Mouse (Mus musculus): ENCODE data around the gene Manf. TPM values are rescaled to one million over a fixed set of nuclear protein-coding genes. Genes with fewer than 3 reads are reported as not detected.

Gene Manf
- total RNA-seq (2023): 100 to 1,000 TPM; 117 to 151 TPM

DNA sequence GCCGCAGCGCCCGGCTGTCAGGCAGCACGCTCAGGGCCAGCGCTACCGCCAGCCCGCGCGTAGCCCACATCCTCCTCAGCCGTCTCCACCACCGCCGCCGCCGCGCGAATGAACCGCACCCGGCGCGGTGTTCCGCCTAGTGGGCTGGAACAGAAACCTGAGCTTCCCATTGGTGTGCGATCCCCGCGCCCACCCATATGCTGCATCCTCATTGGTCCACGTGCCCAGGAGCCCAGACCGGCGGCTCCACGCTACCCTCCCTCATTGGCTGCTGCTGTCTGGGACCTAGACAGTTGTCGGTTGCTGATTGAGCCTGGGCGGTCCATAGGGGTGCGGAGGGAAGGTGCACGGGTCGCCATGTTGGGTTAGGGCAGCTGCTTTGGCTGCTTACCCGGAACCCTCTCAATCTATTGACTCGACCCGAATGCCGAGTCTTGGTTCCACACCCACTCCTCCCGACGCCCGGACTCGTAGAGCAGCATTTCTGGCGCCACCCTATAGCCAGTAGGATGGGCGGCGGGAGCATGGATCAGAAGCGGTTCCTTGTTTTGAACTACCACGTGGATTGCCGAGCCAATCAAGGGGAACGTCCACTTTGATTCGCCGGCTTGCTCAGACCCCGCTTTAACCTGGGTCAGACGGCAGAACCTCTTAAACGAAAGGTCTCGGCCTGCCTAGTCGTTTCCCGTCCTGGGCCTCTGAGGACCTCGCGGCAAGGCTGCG, at the start of gene Manf:
Gene Manf, minus strand, starts transcription at position 151 of the 723 bp plus-strand sequence.

DNA sequence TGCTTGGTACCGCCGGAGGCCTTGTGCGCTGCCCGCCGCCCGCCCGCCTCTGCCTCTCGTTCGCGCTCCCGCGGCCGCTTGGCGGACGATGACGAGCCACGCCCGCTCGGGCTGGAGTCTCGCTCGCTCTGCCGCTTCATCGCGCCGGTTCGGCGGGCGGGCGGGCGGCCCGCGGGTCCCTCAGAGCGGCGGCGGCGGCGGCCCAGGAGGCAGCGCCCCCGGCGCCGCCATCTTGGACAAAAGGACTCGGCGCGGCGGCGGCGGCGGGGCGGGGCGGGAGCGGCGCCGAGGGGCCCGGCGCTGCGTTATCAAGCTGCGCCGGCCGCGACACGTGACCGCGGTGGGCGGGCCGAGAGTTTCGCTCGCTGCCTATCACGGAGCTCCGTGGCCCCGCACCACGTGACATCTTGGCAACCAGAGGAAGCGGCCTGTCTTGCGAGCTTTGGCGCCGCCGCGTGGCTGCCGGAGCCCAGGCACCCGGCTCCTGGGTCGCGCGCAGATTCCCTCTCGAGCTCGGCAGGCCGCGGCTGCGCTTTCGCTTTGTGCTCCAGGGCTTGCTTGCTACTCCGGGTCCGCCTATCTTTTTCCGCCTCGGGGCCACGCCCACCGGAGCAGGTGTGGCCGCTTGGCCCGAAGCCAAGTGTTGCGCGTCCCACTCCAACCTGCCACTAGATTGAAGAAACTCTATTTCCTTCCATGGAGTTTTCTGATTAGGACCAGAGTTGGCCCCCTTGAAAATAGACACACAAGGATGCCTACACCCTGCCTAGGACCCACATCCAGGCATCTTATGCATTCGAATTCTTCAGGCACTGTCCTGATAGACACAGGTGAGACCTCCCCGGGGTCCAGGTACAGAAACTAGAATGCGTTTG, 4.7 kb downstream of the Manf start, which contains the start of gene Rbm15b:
Gene Rbm15b, minus strand, starts transcription at position 601 of the 875 bp plus-strand sequence.

DNA sequence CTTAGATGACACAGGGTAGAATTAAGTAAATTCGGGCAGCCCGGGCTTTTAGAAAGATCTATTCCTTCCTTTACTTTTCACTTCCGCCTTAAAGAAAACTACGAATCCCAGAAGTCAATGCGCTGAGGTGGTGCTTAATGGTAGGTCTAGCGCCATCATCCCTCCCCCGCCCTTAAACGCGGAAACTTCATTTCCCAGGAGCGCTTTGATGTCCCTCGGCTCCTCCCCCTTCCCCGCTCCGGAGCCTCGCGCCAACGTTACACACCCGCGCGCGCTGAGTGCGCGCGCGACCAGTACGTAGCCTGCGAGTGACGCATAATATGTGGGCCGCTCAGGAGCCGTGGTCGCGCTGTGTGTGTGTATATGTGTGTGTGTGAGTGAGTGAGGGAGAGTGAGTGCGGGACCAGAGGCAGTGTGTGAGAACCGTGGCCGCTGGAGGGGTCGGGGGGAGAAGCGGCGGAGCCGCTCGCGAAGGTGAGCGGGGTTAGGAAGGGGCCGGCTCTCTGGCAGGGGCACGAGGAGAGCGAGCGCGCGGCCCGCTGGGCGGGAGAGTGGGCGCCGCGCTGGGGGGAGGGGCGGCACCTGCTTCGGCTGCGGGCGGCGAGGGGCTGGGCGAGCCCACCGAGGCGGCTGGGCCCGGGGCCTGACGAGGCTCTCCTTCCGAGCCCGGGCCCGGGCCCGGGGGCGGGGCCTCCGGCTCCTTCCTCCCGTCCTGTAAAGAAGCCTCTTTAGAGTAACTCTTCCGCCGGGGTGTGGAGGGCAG, 70.0 kb downstream of the Manf start, which contains the start of gene Dcaf1:
Gene Dcaf1, plus strand, starts transcription at position 257 of the 763 bp plus-strand sequence.

DNA sequence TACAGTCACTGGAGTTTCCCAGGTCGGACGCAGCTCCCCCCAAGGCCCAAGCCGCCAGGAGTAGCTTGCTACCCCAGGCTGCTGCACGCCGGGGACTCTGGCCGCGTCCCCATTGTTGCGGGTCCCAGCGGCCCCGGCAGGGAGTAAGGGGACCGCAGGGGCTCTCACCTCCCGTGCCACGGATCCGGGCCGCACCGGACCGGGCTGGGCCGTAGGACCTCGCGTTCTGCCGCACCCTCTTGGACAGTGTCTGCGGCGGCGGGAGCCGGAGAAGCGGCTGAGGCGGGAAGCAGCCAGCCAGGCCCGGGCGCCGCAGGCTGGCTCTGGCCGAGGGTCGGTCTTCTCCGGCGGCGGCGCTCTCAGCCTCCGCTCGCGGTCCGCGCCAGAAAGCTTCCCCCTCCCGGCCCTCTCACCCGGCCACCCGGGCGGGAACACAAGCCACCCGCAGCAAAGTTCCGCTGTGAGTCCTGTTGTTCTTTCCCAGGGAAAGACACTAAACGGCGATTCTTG, 102.9 kb downstream of the Manf start, which contains the start of gene Rad54l2:
Gene Rad54l2, minus strand, starts transcription at position 383 of the 510 bp plus-strand sequence.

Other genes with a start within 250 kb of the Manf start
- not detected for gene Grm2, start 235.9 kb downstream of the Manf start, total RNA-seq (2023)
- gene Tex264, start 206.1 kb downstream of the Manf start, total RNA-seq (2023): 10 to 100 TPM; 35.5 to 35.7 TPM
- gene Rad54l2, start 102.8 kb downstream of the Manf start, total RNA-seq (2023): 10 to 100 TPM; 29.5 to 34.1 TPM
- 10 to 100 TPM; 35.5 to 40.3 TPM for gene Dcaf1, start 70.1 kb downstream of the Manf start, total RNA-seq (2023)
- 10 to 100 TPM; 24.9 to 39.6 TPM for gene Rbm15b, start 4.6 kb downstream of the Manf start, total RNA-seq (2023)

Data from B cell, adult 67 days (primary cell).